Mouse (Mus musculus) olfactory bulb, adult 2 months (tissue): ENCODE measurements around the gene Mfsd12. TPM values are rescaled to one million over a fixed set of nuclear protein-coding genes. Genes with fewer than 3 reads are reported as not detected.

Experiments
- H3K27ac ChIP-seq: fragments of 200-500 bp; 2 replicates; pipeline ENCODE4 v1.5.1; 2012; ENCODE audit warnings: low read depth, low read length; ENCODE audit not compliant: insufficient read depth
- H3K4me1 ChIP-seq: fragments of 200-500 bp; 2 replicates; pipeline ENCODE4 v1.6.1; 2012; ENCODE audit warnings: low read length; ENCODE audit not compliant: control insufficient read depth, insufficient read depth
- H3K4me3 ChIP-seq: fragments of 200-500 bp; 2 replicates; pipeline ENCODE4 v1.5.1; 2012; ENCODE audit warnings: mild to moderate bottlenecking, low read depth, low read length, moderate library complexity; ENCODE audit not compliant: insufficient read depth
- CTCF ChIP-seq: fragments of 200-500 bp; IDR thresholded peaks from 2 replicates; pipeline ENCODE4 v1.5.1; 2012; ENCODE audit warnings: low read depth, mild to moderate bottlenecking, low read length, moderate library complexity; ENCODE audit not compliant: insufficient read depth
- POLR2A ChIP-seq: fragments of 200-500 bp; IDR thresholded peaks from 2 replicates; pipeline ENCODE4 v1.6.1; 2012; ENCODE audit warnings: mild to moderate bottlenecking, low read depth, low read length, moderate library complexity; ENCODE audit not compliant: insufficient read depth
- WGBS: fragments of 180-500 bp; shearing (Covaris S2); methylation state at CpG from one replicate; pipeline ENCODE4 v1.1.7; 2018; 5-methylcytosine and 5-hydroxymethylcytosine counted together
- polyA plus RNA-seq: library from polyadenylated mRNA; stranded (reverse); fragments of >200 nt; gene quantifications from 2 replicates; pipeline ENCODE4 v1.2.4, GENCODE M21; 2012; ENCODE audit warnings: low replicate concordance; ENCODE audit not compliant: missing spikeins, insufficient read depth, insufficient read length

The Mfsd12 gene
- polyA plus RNA-seq, 1 experiment, result not detected

DNA sequence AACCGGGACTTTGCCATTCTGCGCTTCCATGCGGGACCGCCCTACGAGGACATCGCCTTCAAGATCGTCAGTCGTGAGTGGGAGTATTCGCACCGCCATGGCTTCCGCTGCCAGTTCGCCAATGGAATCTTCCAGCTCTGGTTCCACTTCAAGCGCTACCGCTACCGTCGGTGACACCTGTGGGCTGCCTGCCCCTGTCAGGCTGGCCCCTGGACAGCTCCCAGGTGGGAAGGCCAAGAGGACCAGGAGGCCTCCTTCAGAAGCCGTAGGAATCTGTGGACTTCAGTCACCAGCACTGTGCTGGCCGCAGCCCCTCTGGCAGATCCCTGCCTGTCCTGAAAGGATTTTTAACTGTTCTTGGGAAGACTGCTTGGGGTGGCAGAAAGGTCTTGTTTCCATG is 31.5 kb upstream of the Mfsd12 start:
- Histone ChIP-seq H3K27ac (no peak overlapping the region), H3K4me1 (peaks cover 5% of the 10 kb centered on the region; the same call in 1 of the 2 replicates), H3K4me3 (no peak overlapping the region)
- 93% methylated on average over 18 of the region's 18 CpGs for WGBS
- TF ChIP-seq CTCF, result no peak
- TF ChIP-seq POLR2A, result no peak

DNA sequence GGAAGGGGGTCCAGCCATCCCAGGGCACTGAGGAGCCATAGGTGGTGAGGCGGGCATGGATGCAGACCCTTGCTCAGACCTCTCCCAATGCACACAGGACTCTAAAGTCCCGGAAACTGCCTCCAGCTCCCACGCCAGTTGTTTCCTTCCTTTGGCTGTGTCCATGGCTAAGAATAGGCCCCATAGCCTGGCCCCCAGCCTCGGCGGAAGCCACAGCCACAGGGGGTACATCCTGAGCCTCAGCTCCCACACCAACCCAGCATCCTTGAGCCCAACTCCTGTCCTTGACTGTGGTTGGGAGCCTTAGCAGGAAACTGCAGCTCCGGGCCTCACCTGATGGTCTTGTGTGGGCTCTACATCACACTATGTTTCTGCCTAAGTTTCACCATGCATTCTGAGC is 30.4 kb upstream of the Mfsd12 start:
- WGBS, result 72% methylated on average over 6 of the region's 6 CpGs
- no peak for TF ChIP-seq POLR2A
- TF ChIP-seq CTCF, result no peak
- no peak overlapping the region for H3K4me3 ChIP-seq
- peaks cover 5% of the 10 kb centered on the region; the same call in 1 of the 2 replicates for H3K4me1 ChIP-seq
- peak overlapping the region; percentile 20; the same call in 1 of the 2 replicates for H3K27ac ChIP-seq

DNA sequence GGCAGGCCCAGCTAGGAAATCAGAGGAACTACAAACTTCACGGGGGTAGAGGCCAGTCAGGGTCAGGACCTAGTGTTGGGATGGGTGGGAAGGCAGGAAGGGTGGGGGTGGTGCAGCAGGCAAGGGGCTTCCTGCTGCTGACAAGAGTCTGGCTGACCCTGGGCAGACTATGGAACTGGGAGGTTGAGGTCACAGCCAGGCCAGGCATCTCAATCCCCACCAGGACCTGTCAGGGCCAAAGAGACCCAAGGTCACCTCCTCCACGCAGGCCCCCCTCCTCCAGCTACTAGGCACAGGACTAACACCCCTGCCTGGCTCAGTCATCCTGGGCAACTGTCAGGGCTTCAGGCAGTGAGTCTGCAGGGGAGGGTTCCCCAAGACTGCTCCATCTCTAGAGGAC is 29.3 kb upstream of the Mfsd12 start:
- Histone ChIP-seq H3K4me3 (no peak overlapping the region), H3K4me1 (no peaks in the 10 kb centered on the region), H3K27ac (no peak overlapping the region)
- WGBS, result 65% methylated on average over 2 of the region's 2 CpGs
- TF ChIP-seq CTCF (no peak), POLR2A (no peak)

DNA sequence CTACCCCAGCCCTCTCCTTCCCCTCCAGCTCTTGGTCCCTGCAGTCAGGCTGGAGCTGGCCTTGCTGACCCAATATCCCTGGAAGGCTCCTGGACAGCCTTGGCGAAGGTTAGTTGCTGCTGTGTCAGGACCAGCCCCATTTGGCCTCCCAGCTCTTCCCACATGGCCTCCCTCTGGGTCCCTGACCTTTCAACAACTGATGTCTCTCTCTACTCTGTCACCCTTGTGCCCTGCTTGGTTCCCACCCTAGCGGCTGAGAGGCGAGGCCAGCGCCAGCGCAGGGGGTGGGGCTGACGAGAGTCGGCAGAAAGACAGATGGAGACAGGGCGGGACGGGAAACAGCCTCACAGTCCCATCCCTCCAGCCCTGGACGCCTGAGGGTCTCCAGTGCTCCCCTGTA is 28.9 kb upstream of the Mfsd12 start, which contains the start of gene Tbxa2r:
Tbxa2r (plus strand) TSS at position 346 of the 400 bp plus-strand sequence.
- no peak within 1 kb of the TSS; the same call in 1 of the 2 replicates for H3K4me3 ChIP-seq
- TF ChIP-seq POLR2A (no peak), CTCF (no peak)
- H3K27ac ChIP-seq, result no peak within 1 kb of the TSS
- H3K4me1 ChIP-seq, result no peaks in the 10 kb centered on the region
- 35% methylated on average over 10 of the region's 10 CpGs for WGBS

DNA sequence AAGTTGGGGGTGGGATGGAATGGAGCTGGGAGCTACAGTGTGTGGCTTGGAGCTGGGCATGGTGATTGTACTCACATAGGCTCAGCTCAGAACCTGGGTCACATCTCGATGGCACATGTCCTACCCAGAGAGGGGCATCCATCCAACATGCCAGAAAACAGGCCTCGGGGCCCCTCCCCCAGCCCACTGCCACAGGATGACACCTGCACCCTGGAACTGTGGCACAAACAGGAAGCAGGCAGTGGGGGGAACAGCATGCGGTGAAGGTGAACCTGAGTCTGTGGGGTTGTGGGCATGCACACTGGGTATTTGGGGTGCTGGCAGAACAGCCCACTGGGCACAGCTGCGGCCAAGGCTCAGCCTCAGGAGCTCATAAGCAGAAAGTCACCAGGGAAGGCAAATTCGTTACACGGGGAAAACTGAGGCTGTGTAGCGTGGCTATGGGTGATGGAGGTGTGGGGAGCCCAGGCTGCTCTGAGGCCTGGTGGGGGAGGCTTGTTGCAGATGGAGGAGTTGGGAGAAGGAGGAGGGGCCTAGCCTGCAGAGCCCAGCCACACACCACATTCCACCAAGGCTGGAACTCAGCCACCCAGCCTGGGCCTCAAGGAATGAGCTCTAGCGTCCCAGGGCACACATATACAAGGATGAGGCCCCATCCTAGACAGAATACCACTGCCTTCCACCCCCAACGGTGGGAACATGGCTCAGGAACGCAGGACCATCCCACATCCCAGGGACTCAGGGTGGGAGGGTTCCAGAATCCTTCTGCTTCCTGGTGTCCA is 27.9 kb upstream of the Mfsd12 start:
- TF ChIP-seq POLR2A (no peak), CTCF (no peak)
- no peaks in the 10 kb centered on the region for H3K4me1 ChIP-seq
- WGBS, result 84% methylated on average over 10 of the region's 10 CpGs
- no peak overlapping the region; the same call in 1 of the 2 replicates for H3K4me3 ChIP-seq
- H3K27ac ChIP-seq, result no peak overlapping the region

DNA sequence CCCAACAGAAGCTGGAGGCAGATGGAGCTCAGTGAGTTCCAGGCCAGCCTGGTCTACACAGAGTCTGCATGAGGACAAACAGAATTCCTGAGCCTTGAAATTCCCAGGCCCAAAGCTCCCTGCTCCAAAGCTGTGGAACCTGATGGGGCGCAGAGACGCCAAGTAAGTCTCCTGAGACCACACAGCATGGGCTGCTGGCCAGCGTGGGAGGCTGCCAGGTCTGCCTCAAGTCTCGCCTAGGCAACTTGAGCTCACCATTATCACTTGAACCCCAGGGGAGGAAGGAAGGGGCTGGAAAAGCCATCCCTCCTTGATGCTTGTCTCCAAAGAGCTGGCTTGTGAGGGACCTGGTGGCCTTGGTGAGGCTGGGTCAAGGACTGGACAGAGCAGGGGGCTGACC is 27.3 kb upstream of the Mfsd12 start:
- Histone ChIP-seq H3K4me1 (0 out of 2 replicates have a peak, but pooled peaks cover 1% of the 10 kb centered on the region), H3K4me3 (no peak overlapping the region), H3K27ac (no peak overlapping the region)
- 72% methylated on average over 4 of the region's 4 CpGs for WGBS
- no peak for TF ChIP-seq POLR2A
- no peak for TF ChIP-seq CTCF

DNA sequence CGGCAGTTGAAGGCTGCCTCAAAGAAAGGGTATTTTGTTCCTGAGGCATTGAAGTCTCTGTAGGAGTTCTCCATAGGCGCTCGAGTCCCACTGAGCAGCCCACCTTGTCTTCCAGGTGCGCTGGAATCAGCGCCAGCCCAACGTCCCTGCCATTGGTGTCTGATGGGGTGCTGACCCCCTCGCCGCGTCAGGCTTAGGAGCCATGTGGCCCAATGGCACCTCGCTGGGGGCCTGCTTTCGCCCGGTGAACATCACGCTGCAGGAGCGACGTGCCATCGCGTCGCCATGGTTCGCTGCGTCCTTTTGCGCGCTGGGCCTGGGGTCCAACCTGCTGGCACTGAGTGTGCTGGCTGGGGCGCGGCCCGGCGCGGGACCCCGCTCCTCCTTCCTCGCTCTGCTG is 25.0 kb upstream of the Mfsd12 start:
- no peak for TF ChIP-seq CTCF
- TF ChIP-seq POLR2A, result no peak
- H3K4me3 ChIP-seq, result no peak overlapping the region
- H3K27ac ChIP-seq, result no peak overlapping the region
- H3K4me1 ChIP-seq, result peaks cover 9% of the 10 kb centered on the region; the same call in 1 of the 2 replicates
- WGBS, result 29% methylated on average over 29 of the region's 29 CpGs

DNA sequence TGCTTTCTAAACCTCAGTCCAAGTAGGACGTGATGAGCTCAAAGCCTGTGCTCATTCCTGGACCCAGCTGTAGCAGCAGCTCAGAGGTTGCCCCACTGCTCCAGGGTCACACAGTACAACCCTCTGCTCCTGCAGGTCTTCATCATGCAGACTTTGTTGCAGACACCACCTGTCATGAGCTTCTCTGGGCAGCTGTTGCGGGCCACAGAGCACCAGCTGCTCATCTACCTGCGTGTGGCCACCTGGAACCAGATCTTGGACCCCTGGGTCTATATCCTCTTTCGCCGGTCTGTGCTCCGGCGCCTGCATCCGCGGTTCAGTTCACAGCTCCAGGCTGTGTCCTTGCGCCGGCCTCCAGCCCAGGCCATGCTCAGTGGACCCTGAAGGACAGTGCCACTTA is 23.0 kb upstream of the Mfsd12 start:
- TF ChIP-seq CTCF (no peak), POLR2A (no peak)
- H3K27ac ChIP-seq, result no peak overlapping the region
- H3K4me3 ChIP-seq, result no peak overlapping the region
- peaks cover 9% of the 10 kb centered on the region; the same call in 1 of the 2 replicates for H3K4me1 ChIP-seq
- 77% methylated on average over 11 of the region's 11 CpGs for WGBS
